Mouse (Mus musculus) G1E (cell line): ENCODE measurements around the gene Rpl29. TPM values are rescaled to one million over a fixed set of nuclear protein-coding genes. Genes with fewer than 3 reads are reported as not detected.

Experiments used
- ATAC-seq: 2 replicates; pipeline ENCODE4 v1.8.0; 2016; ENCODE audit warnings: mild to moderate bottlenecking; ENCODE audit not compliant: insufficient number of reproducible peaks, poor library complexity, low FRiP score, severe bottlenecking; ENCODE audit errors: extremely low read depth
- DNase-seq: peaks from one replicate; pipeline ENCODE4 v3.0.0; 2012; ENCODE audit warnings: low spot score
- H3K27me3 ChIP-seq: 2 replicates; pipeline ENCODE4 v1.6.1; 2012; ENCODE audit warnings: mild to moderate bottlenecking, low read length, inconsistent platforms; ENCODE audit not compliant: insufficient read depth
- H3K36me3 ChIP-seq: replicated peaks from 2 replicates; pipeline ENCODE3; 2012; ENCODE audit warnings: mild to moderate bottlenecking, inconsistent platforms
- H3K4me1 ChIP-seq: 2 replicates; pipeline ENCODE4 v1.6.1; 2012; ENCODE audit warnings: low read depth, low read length, inconsistent platforms, mixed read lengths; ENCODE audit not compliant: insufficient read depth
- H3K4me3 ChIP-seq: 2 replicates; pipeline ENCODE4 v1.5.1; 2012; ENCODE audit warnings: low read depth, mild to moderate bottlenecking, inconsistent platforms, low read length, moderate library complexity, mixed read lengths
- H3K9me3 ChIP-seq: replicated peaks from 2 replicates; pipeline ENCODE4 v1.6.1; 2012; ENCODE audit warnings: inconsistent platforms
- CTCF ChIP-seq: IDR thresholded peaks from 2 replicates; pipeline ENCODE4 v1.5.1; 2012; ENCODE audit warnings: low read depth, low read length, inconsistent platforms, mixed read lengths
- GATA1 ChIP-seq: IDR thresholded peaks from 2 replicates; pipeline ENCODE4 v1.6.1; 2012; ENCODE audit warnings: borderline replicate concordance, low read length, inconsistent platforms, mixed read lengths
- GATA2 ChIP-seq: IDR thresholded peaks from 2 replicates; pipeline ENCODE4 v1.6.1; 2012; ENCODE audit warnings: low read depth, low read length, inconsistent platforms, borderline replicate concordance
- POLR2AphosphoS5 ChIP-seq: IDR thresholded peaks from 2 replicates; pipeline ENCODE4 v1.6.1; 2012; ENCODE audit warnings: low read depth, low read length, inconsistent platforms; ENCODE audit not compliant: insufficient replicate concordance
- TAL1 ChIP-seq: conservative IDR thresholded peaks from 2 replicates; pipeline ENCODE4 v1.6.1; 2012; ENCODE audit warnings: low read depth, low read length, inconsistent platforms, mixed read lengths
- polyA plus RNA-seq: library from polyadenylated mRNA; stranded (reverse); fragments of >175 nt; gene quantifications from 2 replicates; pipeline ENCODE4 v1.2.3, GENCODE M21; 2012
- total RNA-seq, 2 experiments: library from RNA; stranded (forward) in 1 of 2; stranded (reverse) in 1 of 2; fragments of 200-1000 nt in 1 of 2; fragments of >200 nt in 1 of 2; fragmentation: Nextera tagmentation in 1 of 2; gene quantifications; 2 replicates each; pipeline ENCODE4 v1.2.3; 2014 to 2017

The Rpl29 gene
- total and polyA plus RNA-seq, 3 experiments, result 29.5 to 149 (median 81.1) TPM

DNA sequence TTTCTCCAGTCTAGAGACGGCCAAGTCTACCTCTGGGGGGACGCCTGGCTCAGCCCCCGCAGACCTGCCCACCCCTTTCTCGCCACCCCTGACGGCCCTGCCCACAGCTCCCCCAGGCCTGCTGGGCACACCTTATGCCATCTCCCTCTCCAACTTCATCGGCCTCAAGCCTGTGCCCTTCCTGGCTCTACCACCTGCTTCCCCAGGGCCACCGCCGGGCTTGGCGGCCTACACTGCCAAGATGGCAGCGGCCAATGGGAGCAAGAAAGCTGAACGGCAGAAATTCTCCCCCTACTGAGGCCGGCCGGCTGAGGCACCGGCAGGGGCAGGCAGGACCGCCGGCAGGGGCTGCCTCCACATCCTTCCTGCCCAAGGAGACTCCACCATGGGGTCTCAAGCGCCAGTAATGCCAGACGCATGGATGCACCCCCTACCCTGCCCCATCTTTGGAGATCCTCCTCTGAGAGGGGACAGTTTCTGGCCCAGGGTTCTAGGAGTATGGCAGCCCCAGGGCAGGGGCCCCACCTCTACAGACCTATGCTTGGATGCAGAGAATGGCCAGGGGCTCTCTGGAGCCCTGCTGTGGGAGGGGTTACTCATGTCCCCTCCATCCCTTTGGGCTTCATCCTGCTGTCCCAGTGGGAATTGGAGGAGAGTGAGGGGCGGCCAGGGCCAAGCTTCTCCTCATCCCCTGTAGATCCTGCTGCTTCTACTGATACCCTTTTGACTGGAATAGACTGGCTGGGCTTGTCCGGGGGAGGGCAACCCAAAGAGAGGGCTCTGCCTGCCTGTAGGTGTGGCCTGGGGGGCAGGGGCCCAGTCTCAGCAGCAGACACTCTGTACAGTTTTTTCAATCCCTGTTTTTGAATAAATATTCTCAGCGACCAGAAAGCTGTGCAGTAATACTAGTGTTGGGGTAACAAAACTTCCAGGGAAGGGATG lies 34.1 kb downstream of the Rpl29 start:
- Histone ChIP-seq H3K27me3 (peaks cover 44% of the 10 kb centered on the region), H3K9me3 (peaks cover 12% of the 10 kb centered on the region), H3K36me3 (no peaks in the 10 kb centered on the region), H3K4me3 (no peak overlapping the region), H3K4me1 (no peaks in the 10 kb centered on the region)
- DNase-seq, result no peak
- TF ChIP-seq POLR2AphosphoS5 (no peak), GATA1 (no peak), TAL1 (no peak), CTCF (no peak), GATA2 (no peak)
- no peak for ATAC-seq

DNA sequence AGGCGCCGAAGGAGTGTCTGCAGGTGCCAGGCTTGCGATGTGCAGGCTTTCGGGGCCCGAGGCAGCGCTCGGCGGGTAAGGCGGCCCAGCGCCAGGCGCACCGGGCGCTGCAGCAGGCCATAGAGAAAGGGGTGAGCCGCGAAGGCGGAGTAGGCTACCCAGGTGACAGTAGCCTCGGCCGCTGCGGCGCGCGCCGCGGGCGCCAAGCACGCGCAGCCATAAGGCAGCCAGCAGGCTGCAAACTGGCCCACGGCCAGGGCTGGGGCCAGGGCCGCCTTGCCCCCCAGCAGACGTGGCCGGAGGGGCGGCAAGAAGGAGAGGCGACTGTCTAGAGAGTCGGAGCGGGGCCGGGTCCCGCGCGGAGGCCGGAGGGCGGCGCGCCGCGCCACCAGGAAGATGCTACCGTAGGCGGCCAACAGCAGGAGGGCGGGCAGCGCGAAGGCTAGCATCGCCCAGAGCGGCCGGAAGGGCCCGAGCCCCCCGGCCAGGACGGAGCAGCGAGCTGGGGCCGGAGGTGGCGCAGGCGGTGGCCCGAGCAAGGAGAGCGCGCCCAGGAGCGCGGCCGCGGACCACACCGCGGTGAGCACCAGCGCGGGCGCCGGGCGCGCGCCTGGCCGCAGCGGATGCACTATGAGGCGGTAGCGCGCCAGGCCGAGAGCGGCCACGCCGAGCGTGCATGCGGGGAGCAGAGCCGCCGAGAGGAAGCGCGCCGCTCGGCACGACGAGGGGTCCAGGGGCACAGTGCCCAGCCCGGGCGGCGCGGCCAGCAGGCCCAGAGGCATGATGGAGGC lies 35.7 kb downstream of the Rpl29 start:
- Histone ChIP-seq H3K9me3 (peaks cover 12% of the 10 kb centered on the region), H3K4me3 (no peak overlapping the region; the same call in 1 of the 2 replicates), H3K27me3 (peaks cover 32% of the 10 kb centered on the region), H3K36me3 (no peaks in the 10 kb centered on the region), H3K4me1 (peaks cover 4% of the 10 kb centered on the region; the same call in 1 of the 2 replicates)
- TF ChIP-seq GATA2 (no peak), GATA1 (no peak), POLR2AphosphoS5 (no peak)
- DNase-seq (no peak), ATAC-seq (no peak)

DNA sequence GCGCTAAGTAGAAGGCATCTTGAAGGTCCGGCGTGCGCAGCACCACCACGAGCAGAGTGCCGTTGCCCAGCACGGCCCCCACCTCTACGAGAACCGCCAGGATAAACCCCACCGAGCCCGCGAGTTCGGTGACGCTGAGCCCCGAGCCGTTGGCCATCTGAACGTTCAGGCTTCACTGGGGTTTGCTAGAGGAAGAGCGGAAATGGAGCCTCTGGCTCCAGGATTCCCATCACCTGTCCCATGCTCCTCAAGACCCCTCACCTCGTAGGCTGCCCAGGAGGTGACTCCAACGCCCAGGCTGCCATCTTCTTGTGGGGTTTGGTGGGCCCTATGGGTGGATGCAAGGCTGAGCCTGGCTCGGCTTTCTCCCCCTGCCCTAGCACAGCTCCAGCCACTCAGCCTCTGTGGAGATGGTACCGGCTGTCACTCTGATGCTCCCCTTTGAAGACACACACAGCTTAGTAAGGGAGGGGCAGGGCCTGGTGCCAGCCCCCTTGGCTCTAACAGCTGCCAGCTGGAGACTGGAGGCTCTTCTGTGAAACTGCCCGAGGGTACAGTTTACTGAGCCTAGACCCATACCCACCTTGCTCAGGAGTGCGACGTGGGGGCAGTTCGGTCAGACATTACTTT lies 36.4 kb downstream of the Rpl29 start, which contains the start of gene Gpr62:
Gpr62 (minus strand) TSS at position 368 of the 630 bp plus-strand sequence.
- Histone ChIP-seq H3K4me3 (no peak within 1 kb of the TSS; the same call in 1 of the 2 replicates), H3K9me3 (peaks cover 12% of the 10 kb centered on the region), H3K27me3 (peaks cover 26% of the 10 kb centered on the region), H3K36me3 (no peaks in the 10 kb centered on the region), H3K4me1 (peaks cover 4% of the 10 kb centered on the region; the same call in 1 of the 2 replicates)
- TF ChIP-seq CTCF (no peak), TAL1 (no peak), GATA2 (no peak), POLR2AphosphoS5 (no peak)
- no peak for DNase-seq
- ATAC-seq, result no peak

GRCm38 (mm10) chr9:106466721-106467120 lies 37.5 kb downstream of the Rpl29 start:
- Histone ChIP-seq H3K9me3 (peaks cover 12% of the 10 kb centered on the region), H3K36me3 (no peaks in the 10 kb centered on the region), H3K4me1 (peaks cover 4% of the 10 kb centered on the region; the same call in 1 of the 2 replicates), H3K27me3 (peaks cover 30% of the 10 kb centered on the region), H3K4me3 (no peak overlapping the region)
- DNase-seq (no peak), ATAC-seq (no peak)
- TF ChIP-seq GATA1 (no peak), CTCF (no peak), POLR2AphosphoS5 (no peak), GATA2 (no peak), TAL1 (no peak)

- no peak for DNase-seq
- no peak for ATAC-seq
- Histone ChIP-seq H3K4me3 (no peak overlapping the region), H3K9me3 (peaks cover 12% of the 10 kb centered on the region), H3K27me3 (peaks cover 31% of the 10 kb centered on the region), H3K36me3 (no peaks in the 10 kb centered on the region), H3K4me1 (peaks cover 9% of the 10 kb centered on the region; the same call in 1 of the 2 replicates)
- TF ChIP-seq POLR2AphosphoS5 (no peak), TAL1 (no peak), GATA2 (no peak), CTCF (no peak), GATA1 (no peak)
Measured at GRCm38 (mm10) chr9:106467746-106468145, 38.5 kb downstream of the Rpl29 start.

DNA sequence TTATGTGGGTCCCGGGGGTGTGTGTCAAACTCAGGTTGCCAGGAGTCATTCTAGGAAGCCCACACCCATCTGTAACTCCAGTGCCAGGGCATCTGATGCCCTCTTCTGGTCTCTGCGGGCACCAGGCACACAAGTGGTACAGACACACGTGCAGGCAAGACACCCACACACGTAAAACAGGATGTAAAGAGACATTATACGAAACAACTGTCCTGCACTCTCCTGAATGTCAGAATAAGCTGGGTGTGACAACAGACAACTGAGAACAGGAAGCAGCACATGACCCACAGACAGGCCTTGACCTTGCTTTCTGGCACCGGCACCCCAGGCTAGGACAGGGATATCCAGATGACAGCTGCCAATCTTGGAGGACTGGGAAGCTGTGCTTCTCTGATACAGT lies 40.1 kb downstream of the Rpl29 start:
- Histone ChIP-seq H3K4me3 (no peak overlapping the region), H3K27me3 (peaks cover 36% of the 10 kb centered on the region), H3K4me1 (peaks cover 18% of the 10 kb centered on the region), H3K9me3 (peaks cover 12% of the 10 kb centered on the region), H3K36me3 (no peaks in the 10 kb centered on the region)
- TF ChIP-seq GATA1, result no peak
- TF ChIP-seq POLR2AphosphoS5, result no peak
- no peak for TF ChIP-seq GATA2
- no peak for TF ChIP-seq TAL1
- TF ChIP-seq CTCF, result no peak
- no peak for DNase-seq
- no peak for ATAC-seq
